Mouse (Mus musculus): Measurements from ENCODE around the gene Trip13. TPM values are rescaled to one million over a fixed set of nuclear protein-coding genes. Genes with fewer than 3 reads are reported as not detected.
A peak's percentile ranks its signal among the peaks of the same experiment; 100 is the strongest.

Gene Trip13
- polyA plus RNA-seq, 1 experiment from 2014 or later: 61.2 TPM

DNA sequence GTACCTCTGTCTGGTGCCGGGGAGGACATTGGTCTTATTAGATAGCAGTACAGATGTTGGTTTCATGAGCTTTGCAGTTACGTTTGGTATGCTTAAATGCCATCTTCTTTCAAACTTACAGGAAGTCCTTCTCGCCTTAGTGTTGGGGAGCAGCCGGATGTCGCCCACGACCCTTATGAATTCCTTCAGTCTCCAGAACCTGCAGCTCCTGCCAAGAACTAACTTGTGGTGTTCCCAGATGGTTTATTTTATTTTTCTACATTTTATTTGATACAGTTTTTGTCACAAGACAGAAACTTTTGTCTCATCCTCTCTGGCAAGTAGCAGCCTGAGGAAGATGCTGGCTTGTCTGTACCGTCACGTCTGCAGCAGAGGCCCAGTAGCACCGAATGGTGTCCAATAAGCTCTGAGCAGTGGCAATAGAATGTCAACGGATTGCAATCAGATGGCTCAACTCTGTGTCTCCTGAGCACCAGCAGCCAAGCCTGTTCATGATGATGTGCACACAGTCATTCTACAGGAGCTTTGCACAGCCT lies 22.6 kb upstream of the Trip13 start:
- peaks cover 54% of the 10 kb centered on the region for H3K36me3 ChIP-seq (ENCODE audit: insufficient read depth)
- DNase-seq: no peak

DNA sequence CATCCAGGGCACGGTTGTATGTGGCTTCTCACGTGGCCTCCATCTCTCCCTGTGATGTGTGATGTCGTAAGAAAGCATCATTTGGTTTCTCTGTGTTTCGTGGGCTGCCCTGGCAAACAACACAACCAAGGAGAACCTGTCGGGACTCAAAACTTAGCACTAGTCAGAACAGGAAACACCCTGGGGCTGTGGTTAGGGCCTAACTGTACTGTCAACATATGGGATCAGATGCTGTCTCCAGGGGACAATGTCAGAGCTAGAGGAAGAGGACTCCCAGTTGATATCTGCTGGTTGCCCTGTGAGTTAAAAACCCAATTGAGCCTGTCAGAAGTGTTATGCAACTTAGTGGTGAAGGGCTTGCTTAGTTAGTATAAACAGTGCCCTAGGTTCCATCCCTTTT lies 17.9 kb upstream of the Trip13 start:
- ATAC-seq (ENCODE audit: insufficient read depth) (no peak), DNase-seq (no peak)
- H3K9ac ChIP-seq: no peak overlapping the region
- H3K9me3 ChIP-seq (ENCODE audit: low read depth, low read length): no peaks in the 10 kb centered on the region
- no peak overlapping the region for H3K4me2 ChIP-seq
- H3K36me3 ChIP-seq (ENCODE audit: insufficient read depth): peaks cover 84% of the 10 kb centered on the region
- no peaks in the 10 kb centered on the region for H3K27me3 ChIP-seq (ENCODE audit: insufficient read depth, low read length)
- H3K4me3 ChIP-seq (ENCODE audit: low read depth, low read length): no peak overlapping the region
- 85% methylated on average over 5 of the region's 5 CpGs for WGBS
- TF ChIP-seq CTCF (IDR thresholded peaks at IDR 0.05; ENCODE audit: low read depth): no peak
- H3K4me1 ChIP-seq (ENCODE audit: insufficient read depth): no peaks in the 10 kb centered on the region
- H3K27ac ChIP-seq (ENCODE audit: low read depth): no peak overlapping the region

More for the DNA sequence above, 22.6 kb upstream of the Trip13 start:
- ATAC-seq (ENCODE audit: insufficient read depth): no peak
- H3K9ac ChIP-seq: no peak overlapping the region
- H3K9me3 ChIP-seq (ENCODE audit: low read depth, low read length): no peaks in the 10 kb centered on the region
- no peaks in the 10 kb centered on the region for H3K4me1 ChIP-seq (ENCODE audit: insufficient read depth)
- no peaks in the 10 kb centered on the region for H3K27me3 ChIP-seq (ENCODE audit: insufficient read depth, low read length)
- no peak overlapping the region for H3K4me2 ChIP-seq
- H3K27ac ChIP-seq (ENCODE audit: low read depth): no peak overlapping the region
- WGBS: 85% methylated on average over 10 of the region's 10 CpGs
- TF ChIP-seq CTCF (IDR thresholded peaks at IDR 0.05; ENCODE audit: low read depth): no peak
- no peak overlapping the region for H3K4me3 ChIP-seq (ENCODE audit: low read depth, low read length)

DNA sequence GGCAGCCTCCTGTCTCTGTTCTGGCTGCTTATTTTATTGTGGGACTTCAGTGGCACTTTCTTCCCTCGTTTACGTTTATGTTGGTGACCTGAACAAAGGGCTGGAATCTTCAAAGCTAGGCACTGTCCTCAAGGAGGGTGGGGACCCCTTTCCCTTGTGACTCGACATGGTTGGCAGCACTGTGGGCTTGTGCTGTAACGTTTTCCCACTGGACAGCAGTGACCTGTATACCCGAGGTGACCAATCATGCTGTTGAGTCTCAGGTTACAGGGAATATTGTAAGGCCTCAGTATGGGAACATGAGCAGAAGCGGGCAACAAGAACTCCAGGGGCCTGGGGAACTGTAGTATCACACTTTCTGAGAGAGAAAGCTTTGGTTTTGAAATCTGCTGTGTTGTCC lies 17.1 kb upstream of the Trip13 start:
- Histone ChIP-seq H3K9me3 (ENCODE audit: low read depth, low read length) (no peaks in the 10 kb centered on the region), H3K4me3 (ENCODE audit: low read depth, low read length) (no peak overlapping the region), H3K9ac (no peak overlapping the region), H3K4me1 (ENCODE audit: insufficient read depth) (no peaks in the 10 kb centered on the region), H3K27ac (ENCODE audit: low read depth) (no peak overlapping the region), H3K36me3 (ENCODE audit: insufficient read depth) (peaks cover 85% of the 10 kb centered on the region), H3K4me2 (no peak overlapping the region), H3K27me3 (ENCODE audit: insufficient read depth, low read length) (no peaks in the 10 kb centered on the region)
- TF ChIP-seq CTCF (IDR thresholded peaks at IDR 0.05; ENCODE audit: low read depth): no peak
- DNase-seq (no peak), ATAC-seq (ENCODE audit: insufficient read depth) (no peak)
- WGBS: 58% methylated on average over 6 of the region's 6 CpGs

DNA sequence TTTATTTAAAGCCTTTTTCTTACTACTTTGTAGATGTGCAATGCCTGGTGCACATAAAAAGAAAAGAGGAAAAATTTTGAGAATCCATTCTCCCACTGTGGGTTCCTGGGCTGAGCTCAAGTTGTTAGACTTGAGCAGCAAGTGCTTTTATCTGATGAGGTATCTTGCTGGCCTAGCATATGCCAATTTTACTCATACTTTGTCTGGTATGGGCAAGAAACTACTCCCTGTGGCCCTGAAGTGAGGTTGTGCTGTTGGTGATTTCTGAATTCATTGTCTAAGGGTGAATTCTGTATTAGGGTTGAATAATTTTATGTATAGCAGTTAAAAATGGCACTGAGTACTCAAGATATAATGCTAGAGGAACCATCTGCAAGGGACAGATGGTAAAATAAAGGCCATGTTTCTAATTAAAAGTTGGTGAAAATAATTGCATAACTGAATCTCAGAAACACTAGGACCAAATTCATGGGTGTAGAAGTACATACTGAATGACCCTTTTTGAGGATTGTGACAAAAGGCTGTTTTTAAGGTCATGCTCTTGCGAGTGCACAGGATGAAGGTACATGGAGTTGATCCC lies 16.1 kb upstream of the Trip13 start:
- peaks cover 85% of the 10 kb centered on the region for H3K36me3 ChIP-seq (ENCODE audit: insufficient read depth)
- DNase-seq: no peak

DNA sequence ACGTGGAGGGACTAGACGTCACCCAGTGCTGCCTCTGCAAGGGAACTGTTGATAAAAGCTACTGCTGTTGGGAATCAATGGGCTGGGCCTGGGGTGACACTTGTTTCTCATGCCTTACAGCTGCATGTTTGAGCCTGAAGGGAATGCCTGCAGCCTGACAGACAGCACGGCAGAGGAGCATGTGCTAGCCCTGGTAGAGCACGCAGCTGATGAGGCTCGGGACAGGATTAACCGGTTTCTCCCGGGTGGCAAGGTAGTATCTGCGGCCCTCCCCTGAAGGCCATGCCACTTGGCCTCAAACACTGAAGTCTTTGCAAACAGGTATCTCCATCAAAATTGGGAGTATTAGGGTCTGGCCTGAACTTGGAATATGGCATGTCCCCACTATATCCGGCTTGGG lies 7.0 kb upstream of the Trip13 start:
- ATAC-seq (ENCODE audit: insufficient read depth) (no peak), DNase-seq (no peak)
- Histone ChIP-seq H3K27me3 (ENCODE audit: insufficient read depth, low read length) (no peaks in the 10 kb centered on the region), H3K4me3 (ENCODE audit: low read depth, low read length) (no peak overlapping the region), H3K9ac (no peak overlapping the region), H3K4me2 (no peak overlapping the region), H3K27ac (ENCODE audit: low read depth) (no peak overlapping the region), H3K4me1 (ENCODE audit: insufficient read depth) (no peaks in the 10 kb centered on the region), H3K9me3 (ENCODE audit: low read depth, low read length) (no peaks in the 10 kb centered on the region), H3K36me3 (ENCODE audit: insufficient read depth) (peaks cover 94% of the 10 kb centered on the region)
- TF ChIP-seq CTCF (IDR thresholded peaks at IDR 0.05; ENCODE audit: low read depth): no peak
- 92% methylated on average over 9 of the region's 9 CpGs for WGBS

More for the DNA sequence above, 16.1 kb upstream of the Trip13 start:
- no peak for ATAC-seq (ENCODE audit: insufficient read depth)
- Histone ChIP-seq H3K27ac (ENCODE audit: low read depth) (no peak overlapping the region), H3K9ac (no peak overlapping the region), H3K27me3 (ENCODE audit: insufficient read depth, low read length) (no peaks in the 10 kb centered on the region), H3K4me1 (ENCODE audit: insufficient read depth) (no peaks in the 10 kb centered on the region), H3K4me2 (no peak overlapping the region), H3K4me3 (ENCODE audit: low read depth, low read length) (no peak overlapping the region), H3K9me3 (ENCODE audit: low read depth, low read length) (no peaks in the 10 kb centered on the region)
- 88% methylated on average over 1 of the region's 1 CpGs for WGBS
- TF ChIP-seq CTCF (IDR thresholded peaks at IDR 0.05; ENCODE audit: low read depth): no peak

DNA sequence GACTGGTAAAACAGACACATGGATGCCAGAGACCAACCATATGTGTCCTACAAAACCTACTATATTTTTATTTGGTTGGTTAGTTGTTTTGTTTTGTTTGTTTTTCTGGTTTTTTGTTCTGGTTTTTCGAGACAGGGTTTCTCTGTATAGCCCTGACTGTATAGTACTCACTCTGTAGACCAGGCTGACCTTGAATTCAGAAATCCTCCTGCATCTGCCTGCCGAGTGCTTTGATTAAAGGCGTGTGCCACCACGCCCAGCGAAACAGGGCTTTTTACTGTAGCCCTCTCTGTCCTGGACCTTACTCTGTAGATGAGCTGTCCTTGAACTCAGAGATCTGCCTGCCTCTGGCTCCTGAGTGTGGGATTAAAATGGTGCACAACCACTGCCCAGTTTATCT lies 1.5 kb upstream of the Trip13 start:
- no peak for TF ChIP-seq CTCF (IDR thresholded peaks at IDR 0.05; ENCODE audit: low read depth)
- Histone ChIP-seq H3K36me3 (ENCODE audit: insufficient read depth) (peaks cover 63% of the 10 kb centered on the region), H3K9me3 (ENCODE audit: low read depth, low read length) (no peaks in the 10 kb centered on the region)

DNA sequence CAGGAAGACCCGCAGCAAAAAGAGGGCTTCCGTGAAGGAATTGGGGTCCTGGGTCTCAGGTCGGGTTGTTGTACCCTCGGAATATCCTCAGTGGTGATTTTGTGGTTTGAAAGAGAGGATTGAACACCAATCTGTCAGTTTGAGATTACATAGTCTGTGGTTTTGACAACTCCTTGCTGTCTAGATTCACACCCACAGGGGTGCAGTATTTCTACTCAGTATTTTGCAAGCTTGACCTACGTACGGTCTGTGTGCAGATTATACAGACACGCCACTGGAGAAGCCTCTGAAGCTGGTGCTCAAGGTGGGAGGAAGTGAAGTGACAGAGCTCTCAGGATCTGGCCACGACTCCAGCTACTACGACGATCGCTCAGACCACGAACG lies 585 bp upstream of the Trip13 start:
- Histone ChIP-seq H3K36me3 (ENCODE audit: insufficient read depth) (peaks cover 54% of the 10 kb centered on the region), H3K27ac (ENCODE audit: low read depth) (peak overlapping the region; percentile 91)

More for the DNA sequence above, 1.5 kb upstream of the Trip13 start:
- DNase-seq: no peak
- Histone ChIP-seq H3K4me3 (ENCODE audit: low read depth, low read length) (no peak overlapping the region), H3K27me3 (ENCODE audit: insufficient read depth, low read length) (no peaks in the 10 kb centered on the region), H3K4me2 (no peak overlapping the region), H3K27ac (ENCODE audit: low read depth) (no peak overlapping the region), H3K4me1 (ENCODE audit: insufficient read depth) (no peaks in the 10 kb centered on the region), H3K9ac (no peak overlapping the region)
- 91% methylated on average over 5 of the region's 5 CpGs for WGBS
- no peak for ATAC-seq (ENCODE audit: insufficient read depth)

More for the DNA sequence above, 585 bp upstream of the Trip13 start:
- H3K27me3 ChIP-seq (ENCODE audit: insufficient read depth, low read length): no peaks in the 10 kb centered on the region
- ATAC-seq (ENCODE audit: insufficient read depth): peak; percentile 23
- peak overlapping the region; percentile 80 for H3K4me3 ChIP-seq (ENCODE audit: low read depth, low read length)
- TF ChIP-seq CTCF (IDR thresholded peaks at IDR 0.05; ENCODE audit: low read depth): no peak
- peak overlapping the region; percentile 76 for H3K4me2 ChIP-seq
- H3K9ac ChIP-seq: peak overlapping the region; percentile 82
- DNase-seq: no peak
- no peaks in the 10 kb centered on the region for H3K9me3 ChIP-seq (ENCODE audit: low read depth, low read length)
- WGBS: 27% methylated on average over 13 of the region's 13 CpGs
- H3K4me1 ChIP-seq (ENCODE audit: insufficient read depth): no peaks in the 10 kb centered on the region
